8 mouse cellular contexts compared by ENCODE assay signal in the genomic region with DNA sequence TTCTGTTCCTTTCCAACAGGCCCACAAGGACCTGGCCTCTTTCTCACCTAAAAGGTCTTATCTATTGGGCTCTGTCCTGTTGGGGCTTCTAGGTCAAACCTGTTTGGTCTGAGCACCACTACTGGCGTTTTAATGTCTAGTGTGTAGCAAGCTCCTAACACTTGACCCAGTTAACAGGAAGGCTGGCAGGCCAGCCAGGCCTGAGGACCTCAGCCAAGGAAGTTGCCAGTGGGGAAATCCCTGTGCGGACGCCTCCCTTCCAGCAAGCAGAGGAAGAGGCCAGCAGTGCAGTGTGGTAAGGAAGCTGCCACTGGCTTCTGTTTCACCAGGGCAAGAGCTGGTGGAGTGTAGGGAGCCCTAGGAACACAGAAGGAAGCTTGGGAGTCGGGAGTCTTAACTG.
DNase-seq lines count a peak whose midpoint lies in the region; ATAC-seq and TF ChIP-seq lines count a peak whose summit lies in the region.

No protein-coding gene starts in this region.

- H3K9me3 ChIP-seq in liver, embryonic 11.5 days (ENCODE audit: control insufficient read depth, low read length) = no peaks in the 10 kb centered on the region
- no peaks in the 10 kb centered on the region for H3K9me3 ChIP-seq in heart, postnatal 0 days (replicated peaks; ENCODE audit: control insufficient read depth, low read length)
- H3K9me3 ChIP-seq in midbrain, embryonic 15.5 days = no peaks in the 10 kb centered on the region

- H3K4me1 ChIP-seq in liver, embryonic 11.5 days (replicated peaks; ENCODE audit: control insufficient read depth, insufficient read depth, low read length) = no peaks in the 10 kb centered on the region
- peaks cover 12% of the 10 kb centered on the region for H3K4me1 ChIP-seq in heart, postnatal 0 days (ENCODE audit: control insufficient read depth, insufficient read depth)
- peaks cover 20% of the 10 kb centered on the region; the same call in 1 of the 2 replicates for H3K4me1 ChIP-seq in midbrain, embryonic 15.5 days

- H3K27ac ChIP-seq in liver, embryonic 11.5 days (ENCODE audit: low read depth, low read length) = no peak overlapping the region
- H3K27ac ChIP-seq in heart, postnatal 0 days (ENCODE audit: low read depth) = peak overlapping the region; percentile 9; the same call in 1 of the 2 replicates
- no peak overlapping the region for H3K27ac ChIP-seq in midbrain, embryonic 15.5 days

- no peak for ATAC-seq in liver, embryonic 11.5 days (replicated peaks; ENCODE audit: low FRiP score)
- ATAC-seq in heart, postnatal 0 days (ENCODE audit: insufficient read depth, low read depth) = peak; percentile 40; the same call in 1 of the 2 replicates
- ATAC-seq in megakaryocyte-erythroid progenitor cell, adult 5-6 weeks (replicated peaks; ENCODE audit: low FRiP score, low TSS enrichment, poor library complexity, severe bottlenecking) = no peak
- no peak for ATAC-seq in midbrain, embryonic 15.5 days (replicated peaks)

- 62% methylated on average over 4 of the region's 4 CpGs for WGBS in liver, embryonic 11.5 days
- WGBS in heart, postnatal 0 days = 34% methylated on average over 4 of the region's 4 CpGs
- 51% methylated on average over 4 of the region's 4 CpGs for WGBS in midbrain, embryonic 15.5 days

- no peaks in the 10 kb centered on the region for H3K27me3 ChIP-seq in liver, embryonic 11.5 days (replicated peaks; ENCODE audit: control insufficient read depth, insufficient read depth, low read length)
- no peaks in the 10 kb centered on the region for H3K27me3 ChIP-seq in heart, postnatal 0 days (ENCODE audit: control insufficient read depth, insufficient read depth, low read length)
- H3K27me3 ChIP-seq in midbrain, embryonic 15.5 days (replicated peaks) = no peaks in the 10 kb centered on the region

- TF ChIP-seq EP300 in heart, postnatal 0 days (IDR thresholded peaks at IDR 0.05; ENCODE audit: low read depth) = no peak

- H3K4me2 ChIP-seq in liver, embryonic 11.5 days = no peak overlapping the region
- no peak overlapping the region for H3K4me2 ChIP-seq in heart, postnatal 0 days (ENCODE audit: low read depth, low read length)
- H3K4me2 ChIP-seq in midbrain, embryonic 15.5 days = no peak overlapping the region

- H3K4me3 ChIP-seq in liver, embryonic 11.5 days (ENCODE audit: low read depth, low read length) = no peak overlapping the region
- H3K4me3 ChIP-seq in heart, postnatal 0 days (ENCODE audit: low read depth, low read length) = no peak overlapping the region
- no peak overlapping the region for H3K4me3 ChIP-seq in midbrain, embryonic 15.5 days

- H3K9ac ChIP-seq in liver, embryonic 11.5 days (ENCODE audit: low read depth, low read length) = no peak overlapping the region
- H3K9ac ChIP-seq in heart, postnatal 0 days (replicated peaks; ENCODE audit: low read depth, low read length) = no peak overlapping the region
- no peak overlapping the region for H3K9ac ChIP-seq in midbrain, embryonic 15.5 days

- TF ChIP-seq CTCF in heart, postnatal 0 days (IDR thresholded peaks at IDR 0.05; ENCODE audit: low read depth) = no peak

- no peaks in the 10 kb centered on the region; the same call in none of the 2 replicates for H3K36me3 ChIP-seq in liver, embryonic 11.5 days (ENCODE audit: control insufficient read depth, insufficient read depth, low read length)
- H3K36me3 ChIP-seq in heart, postnatal 0 days (replicated peaks; ENCODE audit: control insufficient read depth, insufficient read depth, low read length) = peaks cover 4% of the 10 kb centered on the region
- H3K36me3 ChIP-seq in midbrain, embryonic 15.5 days (replicated peaks) = no peaks in the 10 kb centered on the region

- peak; percentile 21 for DNase-seq in liver
- DNase-seq in liver, embryonic 11.5 days (ENCODE audit: low spot score) = no peak
- peak; percentile 66 for DNase-seq in cerebellum, adult 11-12 months
- DNase-seq in heart, postnatal 0 days (ENCODE audit: low spot score) = peak; percentile 24
- DNase-seq in lung, postnatal 10 days = peak; percentile 80
- no peak for DNase-seq in embryo, embryonic 9.5 days (ENCODE audit: extremely low spot score)

Comparison
In these comparisons a context has a peak if more than half of its experiments do, and no peak if none do; other contexts are left out.
1. DNase-seq: peak in liver (single experiment), cerebellum, adult 11-12 months (single experiment), heart, postnatal 0 days (single experiment) and lung, postnatal 10 days (single experiment); none in liver, embryonic 11.5 days (single experiment) and embryo, embryonic 9.5 days (single experiment).